Mouse (Mus musculus): ENCODE measurements around the gene Sox5. TPM values are rescaled to one million over a fixed set of nuclear protein-coding genes. Genes with fewer than 3 reads are reported as not detected.

The Sox5 gene
- polyA plus RNA-seq, 1 experiment from 2014 or later, result 25.8 TPM

DNA sequence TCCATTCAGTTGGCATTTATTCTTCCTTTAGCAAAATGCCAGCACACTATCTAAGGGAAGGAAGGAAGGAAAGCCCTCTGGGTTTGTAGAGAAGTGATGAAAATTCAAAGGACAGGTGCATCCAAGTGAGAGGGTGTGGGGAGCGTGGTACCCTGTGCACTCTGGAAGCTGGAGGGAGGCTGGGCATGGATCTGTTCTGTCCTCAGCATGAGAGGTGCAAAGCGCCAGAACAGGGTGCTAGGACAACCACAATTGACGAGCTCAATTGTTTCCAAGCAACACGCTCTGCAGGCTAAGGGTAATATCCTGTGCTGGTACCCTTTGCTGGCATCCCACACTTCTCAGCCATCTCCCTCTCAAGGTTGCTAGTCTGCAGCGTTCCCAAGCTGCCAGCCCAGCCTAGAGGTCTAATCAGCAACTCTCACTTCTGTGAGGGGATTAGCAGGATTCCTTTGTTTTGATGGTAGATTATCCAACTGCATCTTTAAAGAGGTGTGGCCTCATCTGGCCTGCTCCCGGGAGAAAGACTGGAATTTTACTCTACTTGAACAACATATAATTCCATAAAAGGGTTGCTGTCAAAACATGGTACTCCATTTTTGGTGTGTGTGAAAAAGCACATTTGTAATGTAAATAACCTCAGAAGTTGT, 183.3 kb downstream of the Sox5 start:
- Histone ChIP-seq H3K4me2 (ENCODE audit: low read depth, low read length) (no peak overlapping the region), H3K27me3 (ENCODE audit: control insufficient read depth, insufficient read depth, low read length) (no peaks in the 10 kb centered on the region; the same call in 1 of the 2 replicates), H3K36me3 (ENCODE audit: control insufficient read depth, insufficient read depth, low read length) (no peaks in the 10 kb centered on the region), H3K4me1 (ENCODE audit: control insufficient read depth, insufficient read depth, low read length) (0 out of 2 replicates have a peak, but pooled peaks cover 11% of the 10 kb centered on the region), H3K27ac (ENCODE audit: low read length) (no peak overlapping the region), H3K4me3 (replicated peaks; ENCODE audit: low read length) (no peak overlapping the region), H3K9me3 (replicated peaks; ENCODE audit: control insufficient read depth, low read length) (no peaks in the 10 kb centered on the region), H3K9ac (ENCODE audit: low read length) (no peak overlapping the region)
- no peak for ATAC-seq (ENCODE audit: insufficient read depth, low FRiP score)
- WGBS, result 54% methylated on average over 6 of the region's 6 CpGs

DNA sequence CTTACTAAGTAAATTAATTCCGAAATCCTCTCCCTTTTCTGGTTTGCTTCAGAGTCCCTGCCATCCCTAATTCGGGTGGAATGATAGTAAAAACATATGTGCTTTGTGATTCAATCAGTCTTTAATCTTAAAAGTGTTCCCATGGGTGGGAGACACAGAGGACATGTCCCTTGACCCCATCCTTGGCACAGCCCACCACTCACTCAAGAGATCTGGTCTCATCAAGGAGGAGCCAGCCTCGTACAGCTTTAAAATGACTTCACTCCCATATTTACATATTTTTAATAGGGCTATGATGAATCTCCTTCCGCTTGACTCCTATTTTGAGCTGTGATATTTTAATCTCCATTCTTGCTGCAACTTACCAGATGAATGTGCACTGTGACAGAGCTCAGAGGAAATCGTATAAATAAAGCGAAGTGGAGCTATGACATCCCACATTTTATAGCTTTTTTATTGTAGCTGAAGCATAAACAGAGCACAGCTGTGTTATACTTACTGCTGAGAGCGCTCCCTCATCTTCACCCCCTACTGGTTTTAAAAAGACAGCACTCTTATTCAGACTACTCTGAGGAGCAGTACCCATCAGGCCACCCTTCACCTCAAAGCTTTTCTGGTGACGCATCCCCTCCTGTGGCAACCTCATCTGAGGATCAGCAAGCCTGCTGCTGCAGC, 185.1 kb downstream of the Sox5 start:
- Histone ChIP-seq H3K27me3 (ENCODE audit: control insufficient read depth, insufficient read depth, low read length) (no peaks in the 10 kb centered on the region; the same call in 1 of the 2 replicates), H3K4me2 (ENCODE audit: low read depth, low read length) (peak overlapping the region; percentile 23; the same call in 1 of the 2 replicates), H3K9ac (ENCODE audit: low read length) (no peak overlapping the region), H3K4me3 (replicated peaks; ENCODE audit: low read length) (no peak overlapping the region), H3K27ac (ENCODE audit: low read length) (0 out of 2 replicates have a peak overlapping the region, but pooled peaks have one; percentile 12), H3K4me1 (ENCODE audit: control insufficient read depth, insufficient read depth, low read length) (0 out of 2 replicates have a peak, but pooled peaks cover 11% of the 10 kb centered on the region), H3K9me3 (replicated peaks; ENCODE audit: control insufficient read depth, low read length) (no peaks in the 10 kb centered on the region), H3K36me3 (ENCODE audit: control insufficient read depth, insufficient read depth, low read length) (no peaks in the 10 kb centered on the region)
- 37% methylated on average over 8 of the region's 8 CpGs for WGBS
- peak; percentile 89 for ATAC-seq (ENCODE audit: insufficient read depth, low FRiP score)

- Histone ChIP-seq H3K9me3 (replicated peaks; ENCODE audit: control insufficient read depth, low read length) (no peaks in the 10 kb centered on the region), H3K9ac (ENCODE audit: low read length) (no peak overlapping the region), H3K36me3 (ENCODE audit: control insufficient read depth, insufficient read depth, low read length) (no peaks in the 10 kb centered on the region), H3K4me3 (replicated peaks; ENCODE audit: low read length) (no peak overlapping the region), H3K4me1 (ENCODE audit: control insufficient read depth, insufficient read depth, low read length) (peaks cover 2% of the 10 kb centered on the region; the same call in 1 of the 2 replicates), H3K4me2 (ENCODE audit: low read depth, low read length) (peak overlapping the region; percentile 29), H3K27me3 (ENCODE audit: control insufficient read depth, insufficient read depth, low read length) (no peaks in the 10 kb centered on the region), H3K27ac (ENCODE audit: low read length) (no peak overlapping the region)
- peak; percentile 71; the same call in 1 of the 2 replicates for ATAC-seq (ENCODE audit: insufficient read depth, low FRiP score)
- 35% methylated on average over 5 of the region's 5 CpGs for WGBS
Measured at GRCm38 (mm10) chr6:144584854-144585253, 196.9 kb downstream of the Sox5 start.

DNA sequence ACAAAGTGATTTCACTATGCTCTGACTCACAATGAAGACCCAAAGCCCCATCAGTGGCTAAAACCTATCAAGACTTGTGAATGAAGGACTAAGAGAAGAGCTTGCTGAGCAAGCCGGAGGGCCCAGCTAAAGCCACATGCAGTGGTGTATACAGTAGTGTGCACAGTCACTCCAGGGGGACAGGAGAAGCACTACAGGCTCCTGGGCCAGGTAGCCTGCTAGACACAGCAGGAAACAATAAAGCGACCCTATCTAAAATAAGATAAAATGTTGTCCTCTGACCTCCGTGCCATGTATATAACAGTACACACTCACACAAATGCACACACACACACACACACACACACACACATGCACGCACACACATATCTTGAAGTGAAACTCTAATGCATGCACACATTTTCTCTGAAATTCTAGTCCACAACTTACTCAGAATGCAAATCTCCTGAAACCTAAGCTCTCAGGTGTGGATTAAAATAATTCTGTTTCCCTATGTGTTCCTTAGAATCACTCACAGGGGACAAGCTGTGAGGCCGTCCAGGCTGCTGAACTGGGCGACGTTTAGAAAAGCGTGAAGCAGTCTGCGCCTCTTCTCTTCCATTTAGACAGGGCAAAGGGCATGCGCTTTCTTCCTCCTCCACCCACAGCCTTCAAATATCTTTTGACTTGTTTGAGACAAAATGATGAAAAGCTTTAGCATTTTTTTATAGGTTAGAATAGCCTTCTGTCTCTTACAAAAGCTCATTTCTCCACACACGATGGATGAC, 197.5 kb downstream of the Sox5 start:
- H3K4me2 ChIP-seq (ENCODE audit: low read depth, low read length), result peak overlapping the region; percentile 29
- no peaks in the 10 kb centered on the region for H3K36me3 ChIP-seq (ENCODE audit: control insufficient read depth, insufficient read depth, low read length)
- ATAC-seq (ENCODE audit: insufficient read depth, low FRiP score), result no peak
- no peak overlapping the region for H3K4me3 ChIP-seq (replicated peaks; ENCODE audit: low read length)
- H3K4me1 ChIP-seq (ENCODE audit: control insufficient read depth, insufficient read depth, low read length), result peaks cover 2% of the 10 kb centered on the region; the same call in 1 of the 2 replicates
- H3K27ac ChIP-seq (ENCODE audit: low read length), result 0 out of 2 replicates have a peak overlapping the region, but pooled peaks have one; percentile 29
- 50% methylated on average over 11 of the region's 11 CpGs for WGBS
- H3K9me3 ChIP-seq (replicated peaks; ENCODE audit: control insufficient read depth, low read length), result no peaks in the 10 kb centered on the region
- no peak overlapping the region for H3K9ac ChIP-seq (ENCODE audit: low read length)
- no peaks in the 10 kb centered on the region for H3K27me3 ChIP-seq (ENCODE audit: control insufficient read depth, insufficient read depth, low read length)

DNA sequence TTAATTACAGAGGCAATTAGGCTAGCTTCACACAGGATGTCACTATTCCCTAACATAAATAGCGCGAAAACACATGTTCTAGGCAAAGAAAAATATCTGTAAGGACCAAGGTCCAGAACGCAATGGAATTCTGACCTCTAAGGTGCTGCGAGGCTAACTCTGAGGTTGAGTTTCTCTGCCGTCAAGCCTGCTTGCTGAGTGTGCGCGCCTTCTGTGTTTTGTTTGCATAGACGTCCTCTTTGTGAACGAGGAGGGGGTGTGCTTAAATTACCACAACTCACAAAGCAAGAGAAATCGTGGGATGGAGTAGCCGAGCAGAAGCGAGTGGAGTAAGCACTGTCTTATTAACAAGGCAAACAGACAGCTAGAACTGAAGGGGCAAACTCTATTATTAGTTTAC, 202.5 kb downstream of the Sox5 start:
- WGBS, result 36% methylated on average over 12 of the region's 12 CpGs
- Histone ChIP-seq H3K4me1 (ENCODE audit: control insufficient read depth, insufficient read depth, low read length) (peaks cover 2% of the 10 kb centered on the region; the same call in 1 of the 2 replicates), H3K4me2 (ENCODE audit: low read depth, low read length) (no peak overlapping the region), H3K27me3 (ENCODE audit: control insufficient read depth, insufficient read depth, low read length) (no peaks in the 10 kb centered on the region), H3K9ac (ENCODE audit: low read length) (no peak overlapping the region), H3K4me3 (replicated peaks; ENCODE audit: low read length) (no peak overlapping the region), H3K36me3 (ENCODE audit: control insufficient read depth, insufficient read depth, low read length) (no peaks in the 10 kb centered on the region), H3K27ac (ENCODE audit: low read length) (no peak overlapping the region), H3K9me3 (replicated peaks; ENCODE audit: control insufficient read depth, low read length) (no peaks in the 10 kb centered on the region)
- ATAC-seq (ENCODE audit: insufficient read depth, low FRiP score), result no peak

- no peak overlapping the region for H3K27ac ChIP-seq (ENCODE audit: low read length)
- no peaks in the 10 kb centered on the region for H3K9me3 ChIP-seq (replicated peaks; ENCODE audit: control insufficient read depth, low read length)
- ATAC-seq (ENCODE audit: insufficient read depth, low FRiP score), result no peak
- H3K4me3 ChIP-seq (replicated peaks; ENCODE audit: low read length), result no peak overlapping the region
- H3K9ac ChIP-seq (ENCODE audit: low read length), result no peak overlapping the region
- no peaks in the 10 kb centered on the region for H3K4me1 ChIP-seq (ENCODE audit: control insufficient read depth, insufficient read depth, low read length)
- H3K27me3 ChIP-seq (ENCODE audit: control insufficient read depth, insufficient read depth, low read length), result no peaks in the 10 kb centered on the region
- H3K4me2 ChIP-seq (ENCODE audit: low read depth, low read length), result no peak overlapping the region
- WGBS, result 81% methylated on average over 17 of the region's 17 CpGs
- no peaks in the 10 kb centered on the region for H3K36me3 ChIP-seq (ENCODE audit: control insufficient read depth, insufficient read depth, low read length)
Measured at GRCm38 (mm10) chr6:144570850-144571249, 210.9 kb downstream of the Sox5 start.

DNA sequence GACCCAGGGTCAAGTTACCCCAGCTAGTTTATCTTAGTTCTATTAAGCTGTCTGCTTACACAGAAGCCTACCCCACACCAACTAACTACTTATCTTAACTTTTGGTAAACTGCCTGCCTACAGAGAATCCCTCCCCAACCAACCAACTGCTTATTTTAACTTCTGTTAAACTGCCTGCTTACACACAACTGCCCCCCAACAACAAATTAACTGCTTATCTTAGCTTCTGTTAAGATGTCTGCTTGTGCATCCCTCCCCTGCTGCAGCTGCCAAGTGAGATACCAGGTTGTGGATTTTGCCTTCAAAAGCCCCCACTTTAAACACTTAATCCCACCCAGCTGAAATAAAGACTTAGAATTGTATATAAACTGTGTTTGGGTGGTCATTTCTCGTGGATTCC, 215.9 kb downstream of the Sox5 start:
- Histone ChIP-seq H3K4me1 (ENCODE audit: control insufficient read depth, insufficient read depth, low read length) (no peaks in the 10 kb centered on the region), H3K9me3 (replicated peaks; ENCODE audit: control insufficient read depth, low read length) (no peaks in the 10 kb centered on the region), H3K4me2 (ENCODE audit: low read depth, low read length) (no peak overlapping the region), H3K36me3 (ENCODE audit: control insufficient read depth, insufficient read depth, low read length) (no peaks in the 10 kb centered on the region), H3K27me3 (ENCODE audit: control insufficient read depth, insufficient read depth, low read length) (no peaks in the 10 kb centered on the region), H3K9ac (ENCODE audit: low read length) (no peak overlapping the region), H3K4me3 (replicated peaks; ENCODE audit: low read length) (no peak overlapping the region), H3K27ac (ENCODE audit: low read length) (no peak overlapping the region)
- ATAC-seq (ENCODE audit: insufficient read depth, low FRiP score), result no peak
- 65% methylated on average over 1 of the region's 1 CpGs for WGBS

DNA sequence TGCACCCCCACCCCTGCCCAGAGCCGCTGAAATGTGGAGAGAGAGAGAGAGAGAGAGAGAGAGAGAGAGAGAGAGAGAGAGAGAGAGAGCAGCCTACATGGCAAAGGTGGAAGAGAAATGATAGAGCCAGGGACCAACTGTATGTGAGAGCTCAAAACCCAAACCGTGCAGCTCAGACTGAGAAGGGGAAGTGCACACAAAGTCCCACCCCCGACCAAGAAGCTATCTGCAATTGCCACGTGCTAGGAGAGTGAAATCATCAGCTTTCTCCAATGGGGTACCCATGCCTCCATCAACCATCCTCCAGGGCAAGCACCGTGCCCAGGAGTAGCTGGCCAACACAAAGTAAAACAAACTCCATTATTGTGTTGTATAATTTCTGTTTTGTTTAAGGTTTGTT, 220.1 kb downstream of the Sox5 start:
- H3K27me3 ChIP-seq (ENCODE audit: control insufficient read depth, insufficient read depth, low read length), result no peaks in the 10 kb centered on the region
- no peak for ATAC-seq (ENCODE audit: insufficient read depth, low FRiP score)
- H3K36me3 ChIP-seq (ENCODE audit: control insufficient read depth, insufficient read depth, low read length), result no peaks in the 10 kb centered on the region
- no peak overlapping the region for H3K9ac ChIP-seq (ENCODE audit: low read length)
- WGBS, result 67% methylated on average over 5 of the region's 5 CpGs
- H3K4me3 ChIP-seq (replicated peaks; ENCODE audit: low read length), result no peak overlapping the region
- H3K27ac ChIP-seq (ENCODE audit: low read length), result no peak overlapping the region
- no peaks in the 10 kb centered on the region for H3K4me1 ChIP-seq (ENCODE audit: control insufficient read depth, insufficient read depth, low read length)
- H3K4me2 ChIP-seq (ENCODE audit: low read depth, low read length), result no peak overlapping the region
- no peaks in the 10 kb centered on the region for H3K9me3 ChIP-seq (replicated peaks; ENCODE audit: control insufficient read depth, low read length)

GRCm38 (mm10) chr6:144560211-144560610, 221.6 kb downstream of the Sox5 start:
- Histone ChIP-seq H3K27me3 (ENCODE audit: control insufficient read depth, insufficient read depth, low read length) (no peaks in the 10 kb centered on the region), H3K27ac (ENCODE audit: low read length) (no peak overlapping the region), H3K4me3 (replicated peaks; ENCODE audit: low read length) (no peak overlapping the region), H3K4me1 (ENCODE audit: control insufficient read depth, insufficient read depth, low read length) (no peaks in the 10 kb centered on the region), H3K36me3 (ENCODE audit: control insufficient read depth, insufficient read depth, low read length) (no peaks in the 10 kb centered on the region), H3K9me3 (replicated peaks; ENCODE audit: control insufficient read depth, low read length) (no peaks in the 10 kb centered on the region), H3K4me2 (ENCODE audit: low read depth, low read length) (no peak overlapping the region), H3K9ac (ENCODE audit: low read length) (no peak overlapping the region)
- no peak for ATAC-seq (ENCODE audit: insufficient read depth, low FRiP score)
- WGBS, result 83% methylated on average over 3 of the region's 3 CpGs

Measured in stomach, embryonic 16.5 days (tissue).